Mouse (Mus musculus): ENCODE measurements around the gene Lrg1.

The Lrg1 gene

DNA sequence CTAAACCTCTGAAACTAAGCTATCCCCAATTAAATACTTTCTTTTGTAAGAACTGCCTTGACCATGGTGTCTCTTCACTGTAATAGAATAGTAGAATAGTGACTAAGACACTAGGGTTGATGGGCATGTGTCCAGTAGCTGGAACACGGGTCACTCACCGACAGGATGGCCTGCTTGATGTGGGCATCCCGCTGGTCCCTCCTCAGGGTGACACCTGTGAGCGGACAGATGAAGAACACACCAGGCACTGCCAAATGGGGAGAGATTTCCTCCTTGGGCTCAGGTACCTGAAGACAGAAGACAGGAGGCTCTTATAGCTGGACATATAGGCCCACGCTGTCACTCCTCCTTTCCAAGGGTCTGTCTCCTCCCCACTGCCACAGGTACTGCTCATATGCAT, 49.6 kb downstream of the Lrg1 start:
- no peak for DNase-seq

DNA sequence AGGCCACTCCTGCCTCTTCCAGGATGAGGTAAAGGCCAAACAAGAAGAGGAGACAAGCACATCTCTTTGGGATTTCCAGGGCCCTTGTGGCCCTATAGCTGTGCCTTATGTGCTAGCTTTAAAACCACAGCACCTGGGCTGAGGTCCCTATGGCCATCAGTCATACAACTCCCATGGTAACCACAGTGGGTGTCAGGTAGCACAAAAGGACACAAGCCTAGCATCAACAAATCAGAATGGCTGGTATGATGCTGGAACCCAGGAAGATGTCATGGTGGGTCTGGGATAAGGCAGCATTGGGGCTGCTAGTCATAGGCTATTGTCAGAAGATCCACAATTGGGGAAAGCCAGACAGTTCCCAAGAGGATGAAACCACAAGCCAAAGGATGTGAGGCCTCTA, 50.7 kb downstream of the Lrg1 start:
- no peak for DNase-seq

Measured in right cerebral cortex, adult 18-20 months (tissue).